Mouse (Mus musculus) cortical plate, adult 2 months (tissue): ENCODE results near the gene Elfn1.

Source experiments
- CTCF ChIP-seq: fragments of 200-500 bp; IDR thresholded peaks from 2 replicates; pipeline ENCODE4 v1.5.1; 2011; ENCODE audit warnings: mild to moderate bottlenecking, control low read depth, low read length; ENCODE audit not compliant: insufficient read depth; ENCODE audit errors: extremely low read depth
- POLR2A ChIP-seq: fragments of 200-500 bp; IDR thresholded peaks from 2 replicates; pipeline ENCODE4 v1.6.1; 2011; ENCODE audit warnings: mild to moderate bottlenecking, low read length, control low read depth; ENCODE audit not compliant: insufficient read depth; ENCODE audit errors: extremely low read depth

DNA sequence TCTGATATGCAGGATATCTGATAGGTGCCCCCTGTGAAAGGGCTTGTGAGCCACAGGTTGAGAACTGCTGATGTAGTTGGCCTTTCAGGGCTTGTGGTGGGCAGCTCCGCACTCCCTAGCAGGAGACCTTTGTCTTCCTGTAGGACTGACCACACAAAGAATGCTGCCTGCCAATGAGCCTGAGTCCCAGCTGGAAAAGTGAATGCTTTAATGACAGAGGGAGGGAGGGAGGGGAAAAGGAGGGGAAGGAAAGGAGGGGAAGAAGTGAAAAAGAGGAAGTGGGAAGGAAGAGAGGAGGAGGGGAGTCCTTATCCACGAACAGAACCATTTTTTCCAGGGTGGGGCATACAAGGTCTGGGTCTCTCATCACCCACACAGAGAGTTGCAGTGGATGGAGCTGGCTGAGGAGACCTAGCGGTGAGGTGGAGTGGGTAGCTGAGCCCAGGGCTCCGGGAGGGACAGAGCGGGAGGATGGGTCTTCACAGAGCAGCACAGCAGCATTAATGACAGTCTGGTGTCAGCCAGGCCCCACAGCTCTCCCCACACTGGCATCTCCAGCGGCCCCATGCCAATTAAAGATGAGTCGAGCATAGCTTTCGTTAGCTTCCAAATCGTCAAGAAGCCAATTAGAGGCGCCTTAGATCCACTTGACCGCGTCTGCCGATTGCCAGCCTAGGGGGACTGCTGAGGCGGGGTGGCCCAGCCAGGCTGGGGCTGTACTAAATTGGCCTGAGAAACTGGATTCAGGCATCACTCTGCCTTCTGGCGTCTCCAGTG, 47.2 kb upstream of the Elfn1 start:
- TF ChIP-seq CTCF (no peak), POLR2A (no peak)
